Comparison of ENCODE assay signal across 20 mouse cellular contexts in genomic region chr16:90022932-90023664, GRCm38 (mm10).
A peak's percentile ranks its signal among the peaks of the same experiment; 100 is the strongest.
DNase-seq lines count a peak whose midpoint lies in the region; ATAC-seq lines count a peak whose summit lies in the region.
"Had no signal": no experiment of that assay in that cellular context is flagged by ENCODE, and none has a peak within 500 bp of the region (broad histone marks: within the 10 kb centered on the region; RNA-seq: fewer than 3 reads in every experiment).

No protein-coding gene starts in this region.

- WGBS in lung, embryonic 16.5 days, result 74% methylated on average over 18 of the region's 18 CpGs
- WGBS in embryonic facial prominence, embryonic 15.5 days, result 47% methylated on average over 18 of the region's 18 CpGs

- H3K9me3 ChIP-seq in lung, embryonic 16.5 days (ENCODE audit: control insufficient read depth, low read length), result no peaks in the 10 kb centered on the region
- H3K9me3 ChIP-seq in embryonic facial prominence, embryonic 15.5 days (replicated peaks), result no peaks in the 10 kb centered on the region
- H3K9me3 ChIP-seq: heart, embryonic 10.5 days had no signal

- no peak overlapping the region for H3K27ac ChIP-seq in lung, embryonic 16.5 days (ENCODE audit: low read length)
- no peak overlapping the region for H3K27ac ChIP-seq in embryonic facial prominence, embryonic 15.5 days (replicated peaks)
- H3K27ac ChIP-seq: heart, embryonic 10.5 days; macrophage had no signal

- H3K27me3 ChIP-seq in lung, embryonic 16.5 days (ENCODE audit: control insufficient read depth, insufficient read depth, low read depth, low read length), result no peaks in the 10 kb centered on the region
- no peaks in the 10 kb centered on the region for H3K27me3 ChIP-seq in embryonic facial prominence, embryonic 15.5 days
- H3K27me3 ChIP-seq: Patski had no signal

- ATAC-seq in lung, embryonic 16.5 days (ENCODE audit: low read depth), result peak; percentile 16; the same call in 1 of the 2 replicates
- peak; percentile 40; the same call in 1 of the 2 replicates for ATAC-seq in embryonic facial prominence, embryonic 15.5 days (ENCODE audit: insufficient number of reproducible peaks, low FRiP score, low TSS enrichment, low read depth)
- ATAC-seq: CD4-positive, CD25-positive, alpha-beta regulatory T cell, adult 4 months; forebrain, embryonic 14.5 days; Patski had no signal

- H3K9ac ChIP-seq in lung, embryonic 16.5 days (ENCODE audit: low read length), result no peak overlapping the region
- H3K9ac ChIP-seq in embryonic facial prominence, embryonic 15.5 days, result no peak overlapping the region

- no peak overlapping the region for H3K4me3 ChIP-seq in lung, embryonic 16.5 days (ENCODE audit: low read length)
- no peak overlapping the region for H3K4me3 ChIP-seq in embryonic facial prominence, embryonic 15.5 days (replicated peaks)
- H3K4me3 ChIP-seq: heart, embryonic 10.5 days had no signal

- peak; percentile 42 for DNase-seq in cerebellum, adult 11 months
- no peak for DNase-seq in cerebellum, postnatal 14 days
- no peak for DNase-seq in lung, postnatal 36 days
- DNase-seq in heart, adult 18-20 months, result no peak
- no peak for DNase-seq in urinary bladder, postnatal 36 days (ENCODE audit: low spot score in 2 of 2)
- DNase-seq in gastrocnemius, postnatal 14 days, result no peak
- DNase-seq: adrenal gland, adult 8-10 months; kidney, adult 2 months; kidney, postnatal 10 days; lung, adult 18-20 months; thymus, postnatal 14 days had no signal

- H3K4me1 ChIP-seq in lung, embryonic 16.5 days (replicated peaks; ENCODE audit: control insufficient read depth, insufficient read depth, low read length), result peaks cover 2% of the 10 kb centered on the region
- H3K4me1 ChIP-seq in embryonic facial prominence, embryonic 15.5 days, result peaks cover 20% of the 10 kb centered on the region

- intact Hi-C loops in gastrocnemius, postnatal 14 days (cut with DNase I; ENCODE audit: low total_unique reads), result no loop called here

- no peaks in the 10 kb centered on the region for H3K36me3 ChIP-seq in lung, embryonic 16.5 days (ENCODE audit: control insufficient read depth, insufficient read depth, low read length)
- 0 out of 2 replicates have a peak, but pooled peaks cover 4% of the 10 kb centered on the region for H3K36me3 ChIP-seq in embryonic facial prominence, embryonic 15.5 days
- H3K36me3 ChIP-seq: heart, embryonic 10.5 days had no signal

- no peak overlapping the region for H3K4me2 ChIP-seq in lung, embryonic 16.5 days (ENCODE audit: low read depth, low read length)
- H3K4me2 ChIP-seq in embryonic facial prominence, embryonic 15.5 days (replicated peaks), result no peak overlapping the region
- H3K4me2 ChIP-seq: liver, embryonic 11.5 days; midbrain, embryonic 11.5 days had no signal
